ENCODE assay signal across 1 mouse cellular context in the genomic region with DNA sequence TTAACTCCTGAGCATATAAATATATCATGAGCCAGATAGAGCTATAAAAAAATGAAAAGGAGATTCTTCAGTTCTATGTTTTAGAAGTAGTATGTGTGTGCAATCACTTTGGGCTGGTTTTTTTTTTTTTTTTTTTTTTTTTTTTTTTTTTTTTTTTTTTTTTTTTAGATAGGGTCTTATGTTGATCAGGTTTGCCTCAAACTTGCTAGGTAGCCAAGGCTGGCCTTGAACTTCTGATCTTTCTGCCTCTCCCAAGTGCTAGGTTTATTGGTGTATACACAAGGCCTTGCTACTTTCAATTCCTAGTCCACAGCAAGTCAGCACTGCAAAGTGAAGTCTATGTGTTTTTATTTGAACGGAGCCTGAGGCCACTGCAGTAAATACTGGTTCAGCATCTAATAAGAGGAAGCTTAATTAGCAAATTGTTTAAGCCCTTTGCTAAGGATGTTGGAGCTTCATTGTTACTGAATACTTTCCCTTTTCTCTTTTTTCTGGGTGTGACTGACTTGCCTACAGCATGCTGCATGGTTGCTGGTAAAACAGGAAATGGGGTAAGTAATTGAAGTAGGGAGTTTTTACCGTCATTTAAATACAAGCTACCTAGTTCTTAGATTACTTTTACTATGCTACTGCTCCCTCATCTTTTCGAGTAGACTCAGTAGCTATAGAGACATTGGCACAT.
TF ChIP-seq lines count a peak whose summit lies in the region.

No protein-coding gene starts in this region.

TF ChIP-seq in CH12.LX, 34 proteins besides CTCF, POLR2A, EP300 and RAD21 (continued from another document):
- TF ChIP-seq MYC (IDR thresholded peaks at IDR 0.05; ENCODE audit: low read depth, low read length) (peak; percentile 37; the same call in 1 of the 2 replicates), SIN3A (IDR thresholded peaks at IDR 0.05; ENCODE audit: low read length) (no peak), ZMIZ1 (IDR thresholded peaks at IDR 0.05; ENCODE audit: low read depth, low read length) (no peak), ELF1 (IDR thresholded peaks at IDR 0.05; ENCODE audit: low read depth, low read length) (0 out of 2 replicates have a peak, but pooled peaks have one; percentile 10), ZNF384 (IDR thresholded peaks at IDR 0.05; ENCODE audit: low read depth, low read length) (peak; percentile 96), HCFC1 (IDR thresholded peaks at IDR 0.05; ENCODE audit: low read depth, low read length) (no peak)
